Mouse (Mus musculus) heart, embryonic 12.5 days (tissue): ENCODE measurements around the gene Actn4. TPM values are rescaled to one million over a fixed set of nuclear protein-coding genes. Genes with fewer than 3 reads are reported as not detected.
A peak's percentile ranks its signal among the peaks of the same experiment; 100 is the strongest.
"Not testable (repeated sequence)": the region's sequence is repeated elsewhere in the genome, so short reads cannot be mapped to it uniquely, and the experiment has no call there.

Experiments
- ATAC-seq: fragments of 200-750 bp; cut with Nextera tagmentation; 2 replicates; pipeline ENCODE4 v1.8.0; 2017; ENCODE audit warnings: moderate TSS enrichment, moderate library complexity; ENCODE audit not compliant: insufficient number of reproducible peaks, low FRiP score
- H3K27ac ChIP-seq: fragments of 300-500 bp; sonication (generic); 2 replicates; pipeline ENCODE4 v1.5.1; 2016; ENCODE audit warnings: mild to moderate bottlenecking, moderate library complexity; ENCODE audit not compliant: poor library complexity, severe bottlenecking
- H3K27me3 ChIP-seq: fragments of 300-500 bp; sonication (generic); replicated peaks from 2 replicates; pipeline ENCODE4 v1.6.1; 2016; ENCODE audit warnings: mild to moderate bottlenecking, moderate library complexity
- H3K36me3 ChIP-seq: fragments of 300-500 bp; sonication (generic); 2 replicates; pipeline ENCODE4 v1.6.1; 2016; ENCODE audit warnings: mild to moderate bottlenecking, moderate library complexity
- H3K4me1 ChIP-seq: fragments of 300-500 bp; sonication (generic); replicated peaks from 2 replicates; pipeline ENCODE4 v1.6.1; 2016; ENCODE audit warnings: mild to moderate bottlenecking
- H3K4me2 ChIP-seq: fragments of 300-500 bp; sonication (generic); 2 replicates; pipeline ENCODE4 v1.6.1; 2016; ENCODE audit warnings: mild to moderate bottlenecking, moderate library complexity
- H3K4me3 ChIP-seq: fragments of 300-500 bp; sonication (generic); 2 replicates; pipeline ENCODE4 v1.5.1; 2016; ENCODE audit warnings: mild to moderate bottlenecking
- H3K9ac ChIP-seq: fragments of 300-500 bp; sonication (generic); 2 replicates; pipeline ENCODE4 v1.6.1; 2016; ENCODE audit warnings: mild to moderate bottlenecking, moderate library complexity
- H3K9me3 ChIP-seq: fragments of 300-500 bp; sonication (generic); replicated peaks from 2 replicates; pipeline ENCODE4 v1.6.1; 2016; ENCODE audit warnings: mild to moderate bottlenecking, moderate library complexity
- WGBS: fragments of 180-500 bp; shearing (Covaris S2); methylation state at CpG from one replicate; pipeline ENCODE4 v1.1.7; 2016; 5-methylcytosine and 5-hydroxymethylcytosine counted together
- polyA plus RNA-seq: library from polyadenylated mRNA; unstranded; fragments of >200 nt; fragmentation: Nextera tagmentation; extraction: Ambion mirVana; gene quantifications from 2 replicates; pipeline ENCODE4 v1.2.1, GENCODE M21; 2016

Actn4 gene
- polyA plus RNA-seq, 1 experiment from 2014 or later, result 317 TPM

DNA sequence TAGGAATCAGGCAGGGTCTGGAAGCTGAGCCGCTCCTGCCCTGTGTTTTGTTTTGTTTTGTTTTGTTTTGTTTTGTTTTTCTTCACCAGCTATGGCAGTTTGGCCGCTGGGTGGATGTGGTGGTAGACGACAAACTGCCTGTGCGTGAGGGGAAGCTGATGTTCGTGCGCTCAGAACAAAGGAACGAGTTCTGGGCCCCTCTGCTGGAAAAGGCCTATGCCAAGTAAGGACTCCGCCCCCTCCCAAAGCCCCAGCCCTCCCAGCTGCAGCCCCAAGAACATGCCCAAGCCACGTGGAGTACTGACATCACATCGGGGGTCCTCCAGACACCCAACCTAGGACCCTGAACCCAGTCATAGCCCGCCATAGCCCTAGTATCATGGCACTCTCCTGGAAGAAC, 79.1 kb downstream of the Actn4 start:
- no peak for ATAC-seq
- H3K9me3 ChIP-seq, result no peaks in the 10 kb centered on the region

DNA sequence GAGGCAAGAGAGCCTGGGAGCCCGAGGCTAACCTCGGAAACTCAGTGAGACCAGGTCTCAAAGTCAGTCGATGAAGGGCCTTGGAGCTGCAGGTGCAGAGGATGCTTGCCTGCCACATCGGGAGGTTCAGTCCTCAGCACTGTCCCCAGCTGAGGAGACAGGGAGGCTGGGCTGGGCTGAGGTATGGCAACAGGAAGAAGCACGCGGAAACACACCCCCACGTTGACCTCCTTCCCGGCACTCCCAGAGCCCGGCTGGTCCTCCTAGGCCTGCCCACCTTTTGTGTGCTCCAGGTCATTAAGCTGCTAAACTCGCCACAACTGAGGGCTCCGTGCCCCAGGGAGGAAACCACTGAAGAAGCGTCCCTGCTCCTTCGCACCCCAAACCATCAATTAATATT, 80.9 kb downstream of the Actn4 start, which contains the start of gene Capn12:
TSS of gene Capn12 (plus strand) at position 224 of the 400 bp plus-strand sequence.
- Histone ChIP-seq H3K4me2 (no peak within 1 kb of the TSS), H3K27ac (no peak within 1 kb of the TSS), H3K36me3 (no peaks in the 10 kb centered on the region), H3K9me3 (no peaks in the 10 kb centered on the region), H3K27me3 (0 out of 2 replicates have a peak, but pooled peaks cover 6% of the 10 kb centered on the region), H3K4me3 (no peak within 1 kb of the TSS), H3K9ac (no peak within 1 kb of the TSS), H3K4me1 (no peaks in the 10 kb centered on the region)
- 36% methylated on average over 13 of the region's 13 CpGs for WGBS
- no peak for ATAC-seq

More for the DNA sequence above, 79.1 kb downstream of the Actn4 start:
- Histone ChIP-seq H3K4me1 (peaks cover 6% of the 10 kb centered on the region; the same call in 1 of the 2 replicates), H3K36me3 (no peaks in the 10 kb centered on the region), H3K27ac (no peak overlapping the region), H3K9ac (no peak overlapping the region), H3K27me3 (peaks cover 22% of the 10 kb centered on the region), H3K4me3 (no peak overlapping the region), H3K4me2 (no peak overlapping the region)
- WGBS, result 74% methylated on average over 11 of the region's 11 CpGs

DNA sequence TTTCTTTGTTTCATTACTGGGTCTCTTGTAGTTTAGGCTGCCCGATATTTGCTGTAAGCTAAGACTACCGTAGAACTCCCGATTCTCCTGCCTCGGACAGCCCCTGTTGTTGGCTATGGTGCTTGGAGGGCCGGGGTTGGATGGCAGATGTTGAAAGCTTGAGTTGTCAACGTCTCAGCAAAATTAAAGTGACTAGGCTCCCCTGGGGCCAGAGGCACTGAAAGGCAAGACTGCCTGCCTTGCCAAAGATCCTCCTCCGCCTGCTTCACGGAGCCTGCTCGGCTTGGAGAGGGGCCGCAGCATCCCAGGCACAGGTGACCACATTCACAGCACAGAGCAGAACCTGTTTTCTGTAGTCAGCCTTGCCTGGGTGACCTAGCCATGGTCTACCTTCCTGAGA, 81.6 kb downstream of the Actn4 start:
- no peaks in the 10 kb centered on the region for H3K9me3 ChIP-seq
- no peaks in the 10 kb centered on the region for H3K36me3 ChIP-seq
- H3K27me3 ChIP-seq, result 0 out of 2 replicates have a peak, but pooled peaks cover 2% of the 10 kb centered on the region
- H3K27ac ChIP-seq, result no peak overlapping the region
- H3K9ac ChIP-seq, result no peak overlapping the region
- no peak overlapping the region for H3K4me2 ChIP-seq
- 74% methylated on average over 10 of the region's 10 CpGs for WGBS
- no peak overlapping the region for H3K4me3 ChIP-seq
- no peak for ATAC-seq
- 0 out of 2 replicates have a peak, but pooled peaks cover 3% of the 10 kb centered on the region for H3K4me1 ChIP-seq

DNA sequence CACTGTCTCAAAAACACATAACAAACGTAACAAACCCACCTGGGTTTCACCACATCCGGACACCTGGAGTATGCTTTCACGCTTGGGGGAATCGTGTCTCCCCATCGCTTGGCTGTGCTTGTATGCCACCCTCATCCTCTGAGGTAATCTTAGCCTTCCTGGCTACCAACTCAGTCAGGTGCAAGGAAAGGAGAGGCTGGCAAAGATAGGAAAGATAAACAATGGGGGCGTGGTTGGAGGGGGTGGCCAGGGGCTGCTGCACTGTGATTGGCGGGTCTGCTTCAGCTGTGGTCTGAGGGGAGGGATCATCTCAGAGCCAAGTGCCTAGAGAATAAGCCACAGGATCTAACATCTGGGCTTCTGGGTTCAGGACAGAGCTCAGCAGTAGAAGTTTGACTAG, 82.5 kb downstream of the Actn4 start:
- Histone ChIP-seq H3K36me3 (no peaks in the 10 kb centered on the region), H3K27me3 (no peaks in the 10 kb centered on the region), H3K4me2 (no peak overlapping the region), H3K9me3 (no peaks in the 10 kb centered on the region), H3K9ac (no peak overlapping the region), H3K4me1 (0 out of 2 replicates have a peak, but pooled peaks cover 3% of the 10 kb centered on the region), H3K4me3 (no peak overlapping the region), H3K27ac (no peak overlapping the region)
- 68% methylated on average over 7 of the region's 7 CpGs for WGBS
- no peak for ATAC-seq

DNA sequence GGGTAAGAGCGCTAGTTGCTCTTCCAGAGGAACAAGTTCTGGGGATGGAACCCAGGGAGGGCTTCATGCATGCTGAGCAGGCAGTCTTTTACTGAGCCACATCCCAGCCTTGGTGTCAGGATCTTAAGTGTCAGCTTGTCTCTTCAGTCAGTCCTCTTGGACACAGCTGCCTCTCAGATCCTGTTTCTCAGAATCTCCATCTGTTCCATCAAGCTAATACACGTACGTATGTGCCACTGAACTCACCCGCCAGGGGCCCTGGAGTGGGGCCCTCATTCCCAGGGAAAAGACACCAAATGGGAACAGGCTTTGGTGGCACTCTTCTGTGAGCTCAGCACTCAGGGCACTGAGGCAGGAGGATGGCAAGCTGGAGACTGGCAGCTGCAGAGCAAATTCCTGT, 84.3 kb downstream of the Actn4 start:
- Histone ChIP-seq H3K4me2 (no peak overlapping the region), H3K36me3 (no peaks in the 10 kb centered on the region), H3K4me3 (no peak overlapping the region), H3K27me3 (no peaks in the 10 kb centered on the region), H3K4me1 (0 out of 2 replicates have a peak, but pooled peaks cover 3% of the 10 kb centered on the region), H3K27ac (no peak overlapping the region), H3K9me3 (no peaks in the 10 kb centered on the region), H3K9ac (no peak overlapping the region)
- 70% methylated on average over 4 of the region's 4 CpGs for WGBS
- ATAC-seq, result no peak

DNA sequence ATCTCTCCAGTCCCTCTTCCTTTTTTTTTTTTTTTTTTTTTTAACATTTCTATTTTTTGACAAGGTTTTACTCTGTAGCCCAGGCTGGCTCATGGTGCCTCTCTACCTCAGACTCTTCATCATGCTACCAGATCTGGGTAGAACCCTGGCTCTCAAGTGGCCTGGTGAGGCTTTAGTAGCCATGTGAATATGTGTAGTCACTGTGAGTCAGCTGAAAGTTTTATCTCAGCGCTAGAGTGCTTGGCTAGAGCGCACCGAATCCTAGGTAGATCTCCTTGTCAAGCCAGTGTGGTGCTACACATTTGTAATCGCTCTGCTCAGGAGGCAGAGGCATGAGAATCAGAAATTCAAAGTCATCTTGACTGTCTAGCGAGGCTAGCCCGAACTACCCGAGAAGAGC, 85.0 kb downstream of the Actn4 start:
- no peak overlapping the region for H3K9ac ChIP-seq
- WGBS, result 77% methylated on average over 7 of the region's 7 CpGs

DNA sequence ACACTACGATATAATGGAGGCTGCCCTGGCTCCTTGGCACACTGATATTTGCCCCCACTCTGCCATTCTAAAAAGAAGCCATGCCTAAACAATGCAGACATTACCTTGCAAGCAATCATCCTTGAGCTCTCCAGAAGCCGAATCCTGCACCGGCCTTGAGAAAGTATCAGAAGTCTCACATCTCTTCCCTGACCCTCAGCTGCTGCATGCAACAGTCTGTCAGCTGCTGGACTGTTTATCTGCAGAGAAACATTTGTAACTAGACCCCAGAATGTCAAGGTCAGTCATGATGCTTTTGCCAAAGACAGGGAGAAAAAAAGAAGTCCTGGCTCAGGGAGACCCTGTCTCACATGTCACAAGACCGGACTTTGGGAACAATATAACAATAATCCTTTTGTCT, 86.0 kb downstream of the Actn4 start:
- Histone ChIP-seq H3K4me3 (no peak overlapping the region), H3K27ac (no peak overlapping the region), H3K4me2 (no peak overlapping the region), H3K4me1 (0 out of 2 replicates have a peak, but pooled peaks cover 3% of the 10 kb centered on the region), H3K27me3 (no peaks in the 10 kb centered on the region), H3K9ac (no peak overlapping the region), H3K36me3 (no peaks in the 10 kb centered on the region), H3K9me3 (no peaks in the 10 kb centered on the region)
- WGBS, result 73% methylated on average over 4 of the region's 4 CpGs
- no peak for ATAC-seq

More for the DNA sequence above, 85.0 kb downstream of the Actn4 start:
- Histone ChIP-seq H3K9me3 (no peaks in the 10 kb centered on the region), H3K36me3 (no peaks in the 10 kb centered on the region), H3K27ac (no peak overlapping the region), H3K4me1 (0 out of 2 replicates have a peak, but pooled peaks cover 3% of the 10 kb centered on the region), H3K4me3 (no peak overlapping the region), H3K4me2 (no peak overlapping the region), H3K27me3 (no peaks in the 10 kb centered on the region)
- peak; percentile 89 for ATAC-seq

DNA sequence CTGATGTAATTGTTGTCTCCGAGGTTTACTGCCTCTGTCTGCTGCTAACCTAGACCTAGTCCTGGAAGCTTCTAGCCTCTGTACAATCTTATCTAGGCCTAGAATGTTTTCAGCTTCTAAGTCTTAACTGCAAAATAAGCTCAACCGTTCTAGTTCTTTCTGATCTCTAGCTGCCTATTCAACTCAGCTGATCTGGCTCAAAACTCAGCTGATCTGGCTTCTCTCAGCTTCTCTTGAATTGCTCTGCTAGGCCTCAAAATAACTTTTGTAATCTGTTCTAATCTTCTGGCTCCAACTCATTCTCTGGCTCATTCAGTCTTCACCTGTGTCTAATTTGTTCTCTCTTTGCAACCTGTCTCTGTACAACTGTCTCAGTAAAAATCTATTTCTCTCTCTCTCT, 87.6 kb downstream of the Actn4 start:
- H3K27ac ChIP-seq, result no peak overlapping the region
- WGBS, result 53% methylated on average over 2 of the region's 2 CpGs
- no peak overlapping the region for H3K4me2 ChIP-seq
- H3K9me3 ChIP-seq, result no peaks in the 10 kb centered on the region
- ATAC-seq, result no peak
- no peaks in the 10 kb centered on the region for H3K27me3 ChIP-seq
- no peak overlapping the region for H3K9ac ChIP-seq
- 0 out of 2 replicates have a peak, but pooled peaks cover 3% of the 10 kb centered on the region for H3K4me1 ChIP-seq
- no peak overlapping the region for H3K4me3 ChIP-seq
- H3K36me3 ChIP-seq, result no peaks in the 10 kb centered on the region

DNA sequence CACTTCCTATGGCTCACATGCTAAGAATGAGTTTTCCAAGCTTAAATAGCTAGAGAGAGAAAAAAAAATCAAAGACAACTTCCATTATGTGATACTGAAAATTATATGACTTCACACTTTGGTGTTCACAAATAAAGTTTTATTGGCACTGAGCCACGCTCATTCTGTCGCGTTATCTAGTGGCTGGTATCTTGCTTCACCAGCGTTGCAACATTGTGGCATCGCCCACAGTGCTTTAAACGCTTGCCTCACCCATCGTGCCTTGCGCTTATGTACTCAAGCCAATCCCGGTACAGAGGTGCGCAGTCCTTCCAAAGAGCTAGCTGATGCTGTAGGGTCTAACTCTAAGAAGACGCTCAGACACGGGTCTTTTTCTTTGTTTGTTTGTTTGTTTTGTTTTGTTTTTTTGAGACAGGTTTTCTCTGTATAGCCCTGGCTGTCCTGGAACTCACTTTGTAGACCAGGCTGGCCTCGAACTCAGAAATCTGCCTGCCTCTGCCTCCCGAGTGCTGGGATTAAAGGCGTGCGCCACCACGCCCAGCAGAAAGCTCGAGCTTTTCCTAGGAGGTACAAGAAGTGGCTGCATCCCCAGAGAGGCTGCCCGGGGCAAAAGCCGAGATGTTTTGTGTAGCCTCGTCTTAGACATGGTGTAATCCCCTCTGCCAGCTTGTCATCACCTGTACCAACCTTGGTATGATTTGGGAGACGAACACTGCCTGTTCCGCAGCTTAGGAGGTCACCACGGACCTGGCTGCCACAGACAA, 91.1 kb downstream of the Actn4 start:
- Histone ChIP-seq H3K27ac (no peak overlapping the region), H3K4me2 (no peak overlapping the region), H3K4me3 (no peak overlapping the region), H3K4me1 (peaks cover 5% of the 10 kb centered on the region), H3K9me3 (no peaks in the 10 kb centered on the region), H3K36me3 (no peaks in the 10 kb centered on the region), H3K9ac (no peak overlapping the region), H3K27me3 (no peaks in the 10 kb centered on the region)
- no peak for ATAC-seq
- 82% methylated on average over 24 of the region's 24 CpGs for WGBS

DNA sequence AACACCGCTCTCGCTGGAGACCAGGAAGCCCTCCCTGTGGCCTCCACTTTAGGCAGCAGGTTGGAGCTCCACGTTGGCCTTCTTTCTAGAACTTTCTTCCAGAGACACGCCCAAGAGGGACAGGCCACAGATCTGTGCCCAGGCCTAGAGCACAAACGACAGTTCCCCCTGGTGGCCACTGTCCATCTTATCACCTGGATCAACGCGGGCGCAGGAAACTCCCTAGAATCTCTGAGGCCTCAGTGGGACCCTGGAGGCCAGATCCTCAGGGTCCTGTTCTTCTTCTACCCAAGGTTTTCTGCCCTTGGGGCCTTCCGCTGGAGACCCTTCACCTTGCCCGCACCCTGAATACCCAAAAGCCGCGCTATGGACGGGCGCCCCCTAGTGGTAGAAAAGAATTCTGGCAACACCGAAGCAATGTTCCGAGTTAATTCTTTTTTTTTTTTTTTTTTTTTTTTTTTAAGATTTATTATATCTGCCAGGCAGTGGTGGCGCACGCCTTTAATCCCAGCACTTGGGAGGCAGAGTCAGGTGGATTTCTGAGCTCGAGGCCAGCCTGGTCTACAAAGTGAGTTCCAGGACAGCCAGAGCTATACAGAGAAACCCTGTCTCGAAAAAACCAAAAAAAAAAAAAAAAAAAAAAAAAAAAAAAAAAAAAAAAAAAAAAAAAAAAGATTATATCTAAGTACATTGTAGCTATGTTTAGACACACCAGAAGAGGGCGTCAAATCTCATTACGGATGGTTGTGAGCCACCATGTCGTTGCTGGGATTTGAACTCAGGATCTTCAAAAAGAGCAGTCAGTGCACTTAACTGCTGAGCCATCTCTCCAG, 94.4 kb downstream of the Actn4 start:
- H3K4me3 ChIP-seq, result peak overlapping the region; percentile 14; the same call in 1 of the 2 replicates
- ATAC-seq, result peak; percentile 52; the same call in 1 of the 2 replicates
- 21% methylated on average over 23 of the region's 23 CpGs for WGBS
- not testable (repeated sequence) for H3K36me3 ChIP-seq, H3K9me3 ChIP-seq, H3K27ac ChIP-seq, H3K9ac ChIP-seq, H3K27me3 ChIP-seq
- peak overlapping the region; percentile 44 for H3K4me2 ChIP-seq
- H3K4me1 ChIP-seq, result peaks cover 28% of the 10 kb centered on the region
